Mouse (Mus musculus) kidney, adult 2 months (tissue): ENCODE measurements around the gene Lix1l.

Experiments used
- CTCF ChIP-seq: fragments of 200-500 bp; conservative IDR thresholded peaks from 2 replicates; pipeline ENCODE4 v1.5.1; 2011; ENCODE audit warnings: low read depth, mild to moderate bottlenecking, control low read depth, low read length, moderate library complexity, mixed read lengths; ENCODE audit not compliant: insufficient read depth, insufficient read length
- POLR2A ChIP-seq: fragments of 200-500 bp; IDR thresholded peaks from one replicate; pipeline ENCODE4 v1.6.1; 2011; ENCODE audit warnings: low read depth, low read length, control low read depth

- no peak for TF ChIP-seq POLR2A
- TF ChIP-seq CTCF, result no peak
Observed at GRCm38 (mm10) chr3:96564633-96565032, 36.3 kb upstream of the Lix1l start.
